Mouse (Mus musculus) retina, adult 2 months (tissue): ENCODE data around the gene Spata16.
"Not testable (repeated sequence)": the region's sequence is repeated elsewhere in the genome, so short reads cannot be mapped to it uniquely, and the experiment has no call there.

ENCODE experiments used
- DNase-seq: peaks from one replicate; pipeline ENCODE4 v3.0.0-alpha.2; 2012; ENCODE audit warnings: low read depth, low spot score

Gene Spata16

DNA sequence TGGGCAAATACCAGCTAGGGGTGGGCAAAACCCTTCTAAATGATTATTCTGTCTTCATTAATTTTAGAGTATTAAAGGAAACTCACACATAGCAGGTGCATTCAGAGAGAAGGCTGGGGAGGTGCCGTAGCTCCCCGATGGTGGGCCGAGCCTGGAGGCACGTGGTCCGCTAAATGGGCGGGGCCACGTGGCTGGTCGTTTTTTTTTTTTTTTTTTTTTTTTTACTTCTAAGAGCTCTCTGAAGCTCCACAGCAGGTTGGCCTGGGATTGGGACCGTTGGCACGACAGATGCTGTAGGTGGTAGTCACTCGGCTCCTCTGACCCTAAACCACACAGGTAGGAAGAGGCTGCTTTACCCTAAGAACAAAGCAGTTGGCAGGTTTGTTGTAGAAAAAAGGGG is at the start of gene Spata16:
Gene Spata16, plus strand, starts transcription at position 219 of the 400 bp plus-strand sequence.
- DNase-seq, result no peak

DNA sequence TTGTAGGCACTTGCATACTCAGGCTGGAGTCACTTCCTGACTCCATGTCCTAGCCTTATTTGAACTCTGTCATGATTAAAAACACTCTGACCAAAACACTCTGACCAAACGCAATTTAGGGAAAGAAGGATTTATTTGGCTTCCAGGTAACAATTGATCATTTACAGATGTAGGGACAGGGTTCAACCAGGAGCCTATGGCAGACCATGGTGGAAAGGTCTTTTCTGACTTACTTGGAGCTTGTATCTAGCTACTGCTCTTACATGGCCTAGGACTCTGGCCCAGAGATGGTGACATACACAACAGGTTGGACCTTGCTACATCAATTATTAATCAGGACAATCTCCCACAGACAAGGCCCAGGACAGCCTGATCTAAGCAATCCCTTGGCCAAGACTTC is 32.6 kb upstream of the Spata16 start:
- no peak for DNase-seq

DNA sequence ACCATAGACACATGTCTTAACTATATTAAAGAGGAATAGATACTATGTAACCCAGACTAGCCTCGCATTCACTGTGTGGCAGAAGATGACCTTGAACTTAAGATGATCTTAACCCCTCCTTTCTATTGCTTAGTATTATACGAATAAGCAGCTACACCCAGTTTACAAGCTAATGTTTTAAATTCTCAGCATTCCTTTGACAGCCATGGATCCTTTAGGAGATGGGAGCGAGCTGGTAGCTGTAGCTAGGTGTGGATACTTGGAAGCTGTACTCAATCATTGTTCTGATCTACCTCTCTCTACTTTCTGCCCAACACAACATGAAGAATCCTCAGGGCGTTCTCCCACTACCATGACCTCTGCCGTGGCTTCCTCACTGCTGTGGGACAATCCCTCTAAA is 28.9 kb upstream of the Spata16 start:
- DNase-seq, result no peak

DNA sequence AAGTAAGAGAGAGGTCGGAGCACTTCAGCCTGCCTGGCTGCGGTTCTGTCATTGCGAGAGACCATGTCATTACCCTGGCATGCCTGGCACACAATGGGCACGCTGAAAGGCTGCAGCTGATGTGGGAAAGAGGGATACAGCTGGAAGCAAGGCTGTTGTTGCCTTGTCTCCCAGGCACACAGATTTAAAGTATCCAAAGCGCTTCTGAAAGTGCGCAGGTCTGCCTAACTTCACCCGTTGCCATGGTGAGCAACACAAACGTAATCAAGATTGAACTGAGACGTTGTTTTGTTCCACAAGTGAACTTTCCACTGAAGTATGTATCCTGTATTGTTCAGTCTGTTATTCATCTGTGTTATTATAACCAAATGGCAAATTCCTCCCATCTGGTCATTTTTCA is 1.8 kb downstream of the Spata16 start:
- DNase-seq, result no peak

DNA sequence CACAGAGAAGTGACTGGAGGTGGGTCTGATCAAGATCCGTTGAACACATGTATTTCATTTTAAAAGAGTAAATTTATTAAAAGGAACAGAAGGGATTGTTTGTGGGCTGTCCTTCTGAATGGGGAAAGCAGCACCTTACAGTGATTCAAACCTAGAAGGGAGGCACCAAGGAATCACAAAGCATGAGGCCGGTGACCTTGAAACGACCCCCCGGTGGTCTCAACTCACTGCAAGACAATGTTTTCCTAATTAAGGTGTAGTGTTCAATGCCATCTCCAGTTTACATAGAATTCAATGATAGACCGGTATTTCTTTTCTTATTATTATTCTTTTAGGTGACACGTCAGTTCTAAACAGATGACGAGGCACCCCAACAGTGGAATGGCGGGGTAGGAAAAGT is 2.4 kb downstream of the Spata16 start:
- DNase-seq, result no peak

DNA sequence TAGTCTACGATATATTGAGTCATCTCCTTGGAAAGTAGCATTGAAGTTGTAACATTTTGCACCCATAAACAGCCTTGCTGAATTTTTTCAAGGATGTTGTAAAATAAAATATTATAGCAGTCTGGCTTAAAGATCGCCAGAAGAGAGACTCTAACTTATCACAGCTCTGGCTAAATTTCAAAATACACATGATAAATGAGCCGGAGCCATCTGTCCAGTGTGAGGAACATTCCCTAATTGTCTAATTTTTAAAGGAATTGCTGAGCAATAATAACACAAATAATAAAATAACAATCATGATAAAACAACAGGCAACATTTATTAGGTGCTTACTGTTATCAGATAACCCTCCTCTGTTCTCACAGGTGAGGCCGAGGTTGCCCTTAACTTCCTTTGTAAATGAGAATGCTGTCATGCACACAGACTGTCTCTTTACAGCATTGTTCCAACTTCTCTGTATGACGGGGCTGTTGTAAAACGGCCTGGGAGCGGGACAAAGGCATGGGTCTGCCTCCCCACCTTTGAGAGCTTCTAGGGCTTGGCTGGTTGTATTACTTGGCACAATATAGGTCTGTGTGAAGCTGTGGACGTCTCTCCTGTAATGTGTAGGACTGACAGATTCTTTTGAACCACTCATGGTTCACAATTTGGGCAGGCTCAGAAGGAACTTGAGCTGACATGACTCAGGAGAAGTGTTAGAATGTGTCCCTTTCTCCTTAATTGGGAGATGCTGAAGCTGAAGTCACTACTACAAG is 3.1 kb downstream of the Spata16 start:
- no peak for DNase-seq

DNA sequence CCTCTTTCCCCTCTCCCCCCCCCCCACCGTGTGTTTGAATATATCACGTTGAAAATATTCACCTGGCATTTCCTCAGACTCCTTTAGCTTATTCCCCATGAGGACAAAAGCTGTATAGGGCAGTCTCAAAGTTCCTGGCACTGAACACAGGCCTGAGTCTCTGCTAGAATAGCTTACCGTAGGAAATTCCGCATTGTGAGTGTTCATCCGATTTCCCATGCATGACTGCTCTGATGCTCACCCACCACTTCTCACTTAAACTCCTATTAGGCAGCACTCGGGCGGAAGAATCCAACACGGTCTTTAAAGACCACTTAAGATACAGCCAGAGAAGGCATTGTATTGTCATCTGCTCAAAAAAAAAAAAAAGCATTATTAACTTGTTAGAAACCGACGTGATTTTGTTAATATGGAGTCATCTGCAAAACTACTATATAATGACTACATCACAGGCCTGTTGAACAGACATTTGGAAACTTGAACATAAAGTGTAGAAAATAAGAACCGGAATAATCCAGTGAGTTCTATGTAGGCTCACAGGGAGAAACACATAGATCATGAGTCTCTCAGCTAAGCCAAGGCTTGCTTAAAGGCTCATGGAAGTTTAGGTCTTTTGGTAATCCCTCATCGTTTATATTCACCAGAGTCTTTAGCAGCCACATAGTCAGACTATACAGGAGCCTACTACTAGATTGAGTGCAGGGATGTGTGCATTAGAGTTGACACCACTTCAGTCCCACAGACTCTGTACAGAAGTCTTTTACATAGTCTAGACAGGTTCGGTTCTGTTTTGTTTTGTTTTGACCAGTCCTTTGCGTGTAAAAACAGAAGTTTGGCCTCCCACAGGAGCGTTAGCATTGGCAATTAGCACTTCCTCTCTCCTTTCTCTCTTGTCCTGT is 4.2 kb downstream of the Spata16 start:
- DNase-seq, result peak; percentile 6

DNA sequence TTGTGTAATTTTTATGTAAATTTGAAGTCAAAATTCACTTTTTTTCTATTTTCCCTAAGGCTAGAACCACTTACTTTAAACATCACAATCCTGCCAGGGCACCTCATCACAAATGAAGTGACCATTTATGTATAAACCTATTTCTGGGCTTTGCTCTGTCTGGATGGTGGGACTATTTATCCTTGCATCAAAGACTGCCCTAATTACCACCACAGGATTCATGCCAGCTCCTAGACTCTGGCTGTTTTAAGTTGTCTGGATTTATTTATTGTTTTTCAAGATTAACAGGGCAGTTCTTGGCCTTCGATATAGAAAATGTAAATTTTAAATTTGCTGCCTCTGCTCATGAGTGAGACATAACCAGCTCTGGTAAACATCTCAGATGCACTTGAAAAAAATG is 6.7 kb downstream of the Spata16 start:
- no peak for DNase-seq

DNA sequence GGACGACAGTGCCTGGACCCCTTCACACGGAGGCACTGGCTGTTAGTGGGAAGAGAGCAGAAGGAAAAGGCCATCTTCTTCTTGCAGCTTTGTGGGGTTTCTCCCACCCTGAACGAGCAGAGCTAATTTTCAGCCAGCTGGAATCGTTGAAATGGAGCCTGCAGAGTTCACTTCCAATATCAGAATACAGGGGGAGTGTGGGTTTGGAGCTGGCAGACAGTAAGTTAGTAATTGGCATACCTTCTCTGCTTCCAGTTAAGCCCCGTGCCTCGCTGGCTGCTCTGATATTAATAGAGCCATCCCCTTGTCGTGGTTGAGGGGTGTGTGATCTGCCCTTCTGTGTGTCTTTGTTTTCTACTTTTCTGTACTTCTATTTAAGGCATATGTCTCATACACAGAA is 9.4 kb downstream of the Spata16 start:
- no peak for DNase-seq

DNA sequence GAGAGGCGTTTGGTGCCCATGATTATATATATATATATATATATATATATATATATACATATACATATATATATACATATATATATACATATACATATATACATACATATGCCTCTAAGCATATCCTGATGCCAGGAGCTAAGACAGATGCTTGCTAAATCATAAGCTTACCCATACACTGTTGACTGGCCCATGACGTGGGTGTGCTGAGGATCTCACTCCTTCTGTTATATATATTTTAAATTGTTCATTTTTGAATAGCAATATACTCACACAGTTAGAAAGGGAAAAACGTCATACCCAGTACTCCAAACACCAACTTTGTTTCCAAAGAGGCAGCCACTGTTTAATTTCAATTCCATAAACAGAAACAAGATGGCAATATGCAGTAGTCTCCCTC is 48.4 kb downstream of the Spata16 start:
- no peak for DNase-seq

DNA sequence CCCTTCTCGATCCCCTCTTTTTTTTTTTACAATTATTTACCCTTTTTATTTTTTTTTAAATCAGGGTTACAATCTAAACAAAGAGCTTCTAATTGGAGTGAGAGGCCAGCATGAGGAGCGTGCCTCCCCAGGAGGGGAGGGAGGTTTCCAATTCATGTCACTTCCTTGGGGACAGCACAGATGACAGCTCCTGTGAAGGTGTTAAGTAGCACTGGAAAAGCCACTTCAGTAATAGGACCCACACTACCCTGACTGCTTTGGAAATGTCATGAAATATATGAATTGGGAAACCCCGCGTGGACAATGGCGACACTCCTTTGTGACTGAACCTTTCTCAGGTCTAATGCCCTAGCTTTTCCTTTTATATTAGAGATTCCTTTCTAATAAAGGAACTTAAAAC is 72.1 kb downstream of the Spata16 start:
- not testable (repeated sequence) for DNase-seq

DNA sequence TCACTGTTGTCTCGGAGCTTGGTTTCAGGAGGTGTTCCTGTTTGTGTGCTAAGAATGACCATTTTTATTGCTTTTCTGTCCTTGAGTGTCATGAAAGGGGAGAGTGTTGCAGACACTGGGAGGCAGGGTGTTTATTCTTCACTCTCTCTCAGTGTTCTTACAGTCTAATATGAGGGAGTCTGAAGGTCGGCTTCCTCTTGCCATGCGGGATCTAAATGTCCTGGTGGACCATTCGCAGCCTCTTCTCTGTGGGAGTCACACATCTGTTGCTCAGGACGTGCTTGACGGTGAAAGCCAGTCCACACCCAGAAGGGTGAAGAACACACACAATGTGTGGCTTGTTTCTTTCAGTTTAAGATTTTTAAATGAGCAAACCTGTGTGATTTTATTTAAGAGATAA is 90.1 kb downstream of the Spata16 start:
- no peak for DNase-seq

DNA sequence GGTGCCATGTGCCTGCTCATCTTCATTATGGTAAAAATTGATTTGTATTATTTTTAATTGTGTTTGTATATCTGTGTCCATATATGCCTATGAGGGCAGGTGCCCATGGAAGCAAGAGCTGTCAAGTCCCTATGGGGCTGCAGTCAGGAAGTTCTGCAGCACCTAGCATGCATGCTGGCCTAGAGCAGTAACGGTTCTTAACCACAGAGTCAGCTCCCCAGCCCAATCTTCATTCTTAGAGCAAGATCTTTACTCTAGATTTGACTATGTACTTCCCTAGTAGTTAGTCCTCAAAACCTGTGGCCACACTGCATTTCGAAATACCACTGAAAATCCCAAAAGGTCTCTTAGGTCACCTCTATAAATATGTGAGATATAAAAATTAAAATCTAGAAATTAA is 113.1 kb downstream of the Spata16 start:
- no peak for DNase-seq

DNA sequence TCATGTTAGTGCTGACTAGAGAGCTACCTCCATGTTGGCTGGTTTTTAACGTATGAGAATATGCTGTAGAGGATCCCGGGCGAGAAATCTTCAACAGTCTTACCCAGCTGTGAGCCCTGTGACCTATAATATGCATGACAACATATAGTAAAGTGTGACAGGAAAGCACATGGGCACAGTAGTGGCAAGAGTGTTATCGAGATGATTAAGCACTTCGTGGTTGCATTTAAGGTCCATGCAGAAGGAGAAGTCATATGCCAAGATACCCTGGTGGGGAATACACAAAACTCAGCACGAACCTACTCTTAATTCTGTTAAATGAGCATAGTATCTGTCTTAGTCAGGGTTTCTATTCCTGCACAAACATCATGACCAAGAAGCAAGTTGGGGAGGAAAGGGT is 115.0 kb downstream of the Spata16 start:
- DNase-seq, result no peak

DNA sequence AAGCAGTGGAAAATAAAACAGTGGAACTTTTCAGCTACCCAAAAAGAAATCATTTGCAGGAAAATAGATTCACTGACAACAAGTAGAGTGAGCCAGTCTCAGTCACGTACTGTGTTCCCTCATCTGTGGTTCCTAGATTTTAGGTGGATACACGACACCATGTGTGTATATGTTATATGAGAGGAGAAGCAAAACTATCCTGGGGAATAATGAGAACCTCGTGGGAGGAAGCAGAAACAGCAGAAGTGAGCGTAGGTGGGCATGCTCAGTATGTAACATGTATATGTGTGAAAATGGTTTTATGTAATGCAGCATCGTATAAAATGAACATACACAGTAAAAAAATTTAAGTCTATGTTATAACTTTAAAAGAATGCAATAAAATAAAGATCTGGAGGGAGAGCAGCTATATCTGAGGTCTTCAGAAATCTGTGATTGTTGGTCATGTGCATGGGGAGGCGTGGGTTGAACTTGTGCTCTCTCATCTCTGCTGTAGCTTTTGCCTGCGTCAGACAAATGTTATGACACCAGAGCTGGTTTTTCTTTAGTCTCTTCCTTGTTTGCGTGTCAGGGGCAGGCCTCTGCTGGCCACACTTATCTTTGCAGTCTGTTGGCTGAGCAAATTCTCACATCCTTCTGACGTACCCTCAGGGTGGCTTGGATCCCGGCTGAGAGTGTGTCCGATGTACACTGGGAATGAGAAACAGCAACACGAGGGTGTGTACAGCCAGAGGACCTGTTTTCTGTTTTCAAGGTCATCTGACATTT is 156.1 kb downstream of the Spata16 start:
- DNase-seq, result no peak

DNA sequence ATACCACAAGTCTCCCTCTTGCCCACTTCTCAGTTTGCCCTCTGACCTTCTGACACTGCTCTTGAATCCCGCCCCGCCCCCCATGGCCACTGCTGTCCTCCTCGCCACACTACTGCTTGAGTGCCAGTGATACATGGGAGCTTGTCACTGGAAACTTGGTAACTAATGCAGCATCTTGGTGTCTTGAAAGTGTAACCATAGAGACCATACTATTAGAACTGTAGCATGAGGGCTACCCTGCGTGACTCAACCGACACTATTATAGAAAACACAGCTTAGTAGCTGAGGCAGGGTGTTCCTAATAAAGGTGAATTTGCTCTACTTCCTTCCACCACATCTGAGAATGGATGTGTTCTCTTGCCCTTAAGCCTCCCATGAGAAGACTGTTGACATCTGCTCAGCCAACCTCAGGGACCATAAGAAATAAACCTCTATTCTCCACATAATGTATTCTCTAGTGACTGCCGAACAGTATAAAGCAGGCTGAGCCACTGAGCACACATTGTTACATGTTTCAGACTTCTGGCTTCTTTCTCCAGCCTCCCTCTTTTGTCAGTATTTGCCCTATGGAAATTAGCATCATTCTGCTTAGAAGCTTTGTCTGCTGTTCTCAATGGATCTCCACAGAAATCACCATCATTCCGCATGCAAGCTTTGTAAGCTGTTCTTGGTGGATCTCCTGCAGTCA is 158.6 kb downstream of the Spata16 start:
- no peak for DNase-seq

DNA sequence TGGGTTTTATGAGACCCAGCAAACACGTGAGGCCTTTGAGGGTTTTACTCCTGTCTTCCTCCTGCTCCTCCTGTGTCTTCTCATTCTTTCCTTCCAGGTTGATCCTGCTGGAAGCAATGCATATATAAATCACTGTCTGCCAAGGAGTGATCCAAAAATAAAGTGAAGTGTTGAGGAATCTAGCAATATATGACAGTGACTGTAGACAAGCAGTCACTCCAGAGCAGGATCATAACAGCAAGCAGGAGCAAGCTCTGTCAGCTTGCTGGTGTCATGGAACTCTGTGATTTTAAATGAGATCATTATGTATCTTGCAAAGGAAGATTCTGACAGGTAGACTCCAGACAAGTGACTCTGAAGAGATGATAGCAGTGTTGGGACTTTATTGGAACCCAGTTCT is 159.5 kb downstream of the Spata16 start:
- no peak for DNase-seq

DNA sequence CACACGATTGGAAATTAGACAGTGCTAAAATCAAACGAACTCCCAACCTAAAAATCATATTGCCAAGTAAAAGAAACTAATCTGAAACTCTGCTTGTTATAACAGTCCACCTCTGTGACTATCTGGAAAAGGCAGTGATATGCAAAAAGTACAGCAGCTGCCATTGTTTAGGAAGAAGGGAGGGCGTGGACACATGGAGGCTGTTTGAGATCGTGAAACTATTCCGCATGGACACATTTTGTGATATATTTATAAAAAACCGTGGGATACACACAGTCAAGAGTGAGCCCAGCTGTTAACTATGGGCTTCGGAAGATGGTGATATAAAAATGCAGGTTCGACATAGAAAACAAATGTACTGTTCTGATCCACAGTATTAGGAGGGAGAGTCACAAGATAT is 176.9 kb downstream of the Spata16 start:
- DNase-seq, result no peak

DNA sequence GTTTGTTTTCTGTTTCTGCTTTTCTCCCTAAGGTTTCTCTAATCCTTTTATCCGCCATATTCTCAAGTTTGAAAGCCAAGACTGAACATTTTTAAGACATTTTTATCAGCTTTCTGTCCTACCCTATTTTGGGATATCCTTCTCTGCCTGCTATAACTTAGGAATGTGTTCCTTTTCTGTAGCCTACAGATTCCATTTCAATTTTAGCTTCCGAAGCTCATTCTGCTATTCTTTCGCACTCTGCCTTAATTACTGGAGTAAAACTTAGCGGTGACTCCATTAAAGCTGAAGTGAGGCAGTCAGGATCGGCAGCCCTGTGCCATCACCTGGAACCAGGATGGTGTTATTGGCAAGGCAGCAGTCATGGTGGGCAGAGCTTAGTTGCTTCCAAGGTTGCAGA is 178.3 kb downstream of the Spata16 start:
- no peak for DNase-seq

DNA sequence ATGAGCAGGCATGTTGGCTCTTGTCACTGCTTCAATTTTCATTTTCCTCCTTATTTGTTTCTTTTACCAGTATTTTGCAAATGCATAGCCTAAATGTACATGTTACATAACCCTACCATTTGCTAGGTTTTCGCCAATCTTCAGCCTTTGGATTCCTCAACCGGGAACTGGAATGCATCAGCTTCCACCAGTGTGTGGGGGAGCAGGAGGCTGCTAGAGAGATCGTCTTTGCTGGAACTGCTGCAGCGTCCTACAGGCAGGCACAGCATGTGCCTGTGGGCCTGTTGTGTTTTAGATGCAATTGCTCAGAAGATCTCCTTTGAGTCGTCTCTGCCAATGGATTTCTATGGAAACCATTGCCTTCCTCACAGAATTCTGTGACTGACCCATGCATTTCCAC is 182.0 kb downstream of the Spata16 start:
- DNase-seq, result no peak

DNA sequence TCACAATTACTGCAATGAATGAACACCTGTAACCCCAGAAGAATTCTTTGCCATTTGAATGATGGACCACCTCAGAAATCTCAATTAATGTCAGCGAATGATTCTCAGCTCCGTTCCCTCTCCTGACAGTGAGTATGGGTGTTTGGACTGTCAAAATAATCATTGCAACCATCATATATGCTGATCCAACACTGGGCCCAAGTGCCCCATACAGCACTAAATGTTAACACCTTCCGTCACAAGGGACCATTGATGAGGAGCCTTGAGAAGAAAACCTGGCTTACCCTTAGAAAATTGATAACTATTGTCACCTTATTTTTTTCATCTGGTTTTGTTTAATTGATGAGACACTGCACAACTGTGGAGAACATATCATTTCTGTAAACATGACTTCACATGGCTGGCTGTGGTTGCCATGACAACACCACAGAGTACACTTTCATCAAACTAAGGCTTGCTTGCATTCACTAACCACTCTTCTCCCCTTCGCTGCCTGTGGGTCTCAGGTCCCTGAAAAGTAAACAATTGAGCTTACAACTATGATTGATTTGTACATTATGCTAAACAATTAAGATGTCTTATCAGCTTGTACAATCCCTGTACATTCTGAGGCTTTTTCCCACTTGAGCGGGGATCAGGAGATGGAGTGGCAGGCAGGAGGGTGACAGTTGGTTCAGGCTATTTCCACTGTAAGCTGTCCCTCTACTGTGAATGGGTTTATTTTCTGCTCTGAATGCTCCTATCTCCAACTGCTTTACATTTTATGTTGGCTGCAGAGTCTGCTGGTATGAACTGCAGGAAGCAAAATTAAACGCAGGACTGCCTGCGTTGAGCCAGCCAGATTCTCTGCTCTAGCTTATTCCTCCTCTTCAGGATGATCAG is 189.8 kb downstream of the Spata16 start:
- DNase-seq, result no peak
